Mouse (Mus musculus): ENCODE measurements around the gene Dnajc16. TPM values are rescaled to one million over a fixed set of nuclear protein-coding genes. Genes with fewer than 3 reads are reported as not detected.

Gene Dnajc16
- polyA plus RNA-seq, 1 experiment = 12.2 TPM

GRCm38 (mm10) chr4:141719304-141719703 is 71.4 kb downstream of the Dnajc16 start:
- TF ChIP-seq CTCF (IDR thresholded peaks at IDR 0.05; ENCODE audit: control insufficient read depth, insufficient read depth, insufficient replicate concordance, low read depth, low read length) = no peak
- TF ChIP-seq POLR2A (IDR thresholded peaks at IDR 0.05; ENCODE audit: control insufficient read depth, low read depth, low read length) = no peak
- H3K27ac ChIP-seq (ENCODE audit: control insufficient read depth, insufficient read depth, low read depth, low read length) = no peak overlapping the region
- peaks cover 5% of the 10 kb centered on the region for H3K4me1 ChIP-seq (ENCODE audit: control insufficient read depth, insufficient read depth, low read length)
- no peaks in the 10 kb centered on the region for H3K27me3 ChIP-seq (ENCODE audit: control insufficient read depth, insufficient read depth, low read length)
- no peak overlapping the region for H3K4me3 ChIP-seq (ENCODE audit: control insufficient read depth, low read depth, low read length)
- H3K36me3 ChIP-seq (ENCODE audit: control insufficient read depth, insufficient read depth, low read length) = no peaks in the 10 kb centered on the region

DNA sequence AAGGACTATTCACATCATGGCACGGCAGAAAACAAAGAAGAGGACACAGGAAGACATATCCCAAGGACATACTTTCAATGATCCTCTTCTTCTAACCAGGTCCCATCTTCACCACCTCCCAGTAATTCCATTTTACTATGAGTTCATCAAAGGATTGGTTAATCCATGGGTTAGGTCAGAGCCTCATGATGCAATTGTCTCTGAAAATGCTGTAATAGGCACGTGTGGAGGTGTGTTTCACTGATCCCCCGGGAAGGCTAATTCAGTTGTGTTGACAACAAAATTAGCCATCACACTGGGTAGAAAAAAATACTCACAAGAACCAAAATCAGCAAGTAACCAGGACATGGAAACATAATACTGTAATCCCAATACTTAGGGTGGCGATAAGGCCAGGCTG is 73.1 kb downstream of the Dnajc16 start:
- TF ChIP-seq CTCF (IDR thresholded peaks at IDR 0.05; ENCODE audit: control insufficient read depth, insufficient read depth, insufficient replicate concordance, low read depth, low read length) = no peak
- Histone ChIP-seq H3K36me3 (ENCODE audit: control insufficient read depth, insufficient read depth, low read length) (no peaks in the 10 kb centered on the region), H3K27me3 (ENCODE audit: control insufficient read depth, insufficient read depth, low read length) (no peaks in the 10 kb centered on the region), H3K4me3 (ENCODE audit: control insufficient read depth, low read depth, low read length) (no peak overlapping the region), H3K27ac (ENCODE audit: control insufficient read depth, insufficient read depth, low read depth, low read length) (no peak overlapping the region), H3K4me1 (ENCODE audit: control insufficient read depth, insufficient read depth, low read length) (peaks cover 1% of the 10 kb centered on the region; the same call in 1 of the 2 replicates)

DNA sequence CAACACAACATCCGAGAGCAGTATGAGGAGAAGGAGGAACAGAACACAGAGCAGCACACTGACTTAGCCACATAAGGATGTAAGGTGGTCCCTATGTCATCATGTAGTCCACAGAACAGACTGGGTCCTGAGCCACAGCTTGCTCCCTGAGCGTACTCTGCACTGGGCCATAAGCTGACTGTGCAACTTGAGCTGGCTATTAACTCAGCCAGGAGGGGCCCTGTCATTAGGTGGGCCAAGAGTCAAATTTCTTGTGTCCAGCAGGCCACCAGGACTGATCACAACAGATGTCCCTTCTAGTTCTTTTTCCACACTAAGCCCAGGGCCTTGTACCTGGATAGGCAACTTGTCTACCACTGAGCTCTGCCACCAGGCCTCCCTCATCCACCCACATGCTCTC is 75.7 kb downstream of the Dnajc16 start:
- Histone ChIP-seq H3K4me1 (ENCODE audit: control insufficient read depth, insufficient read depth, low read length) (no peaks in the 10 kb centered on the region), H3K36me3 (ENCODE audit: control insufficient read depth, insufficient read depth, low read length) (peaks cover 3% of the 10 kb centered on the region), H3K4me3 (ENCODE audit: control insufficient read depth, low read depth, low read length) (no peak overlapping the region), H3K27ac (ENCODE audit: control insufficient read depth, insufficient read depth, low read depth, low read length) (no peak overlapping the region), H3K27me3 (ENCODE audit: control insufficient read depth, insufficient read depth, low read length) (no peaks in the 10 kb centered on the region)
- no peak for TF ChIP-seq CTCF (IDR thresholded peaks at IDR 0.05; ENCODE audit: control insufficient read depth, insufficient read depth, insufficient replicate concordance, low read depth, low read length)
- TF ChIP-seq POLR2A (IDR thresholded peaks at IDR 0.05; ENCODE audit: control insufficient read depth, low read depth, low read length) = no peak

- Histone ChIP-seq H3K4me3 (ENCODE audit: control insufficient read depth, low read depth, low read length) (no peak overlapping the region), H3K27ac (ENCODE audit: control insufficient read depth, insufficient read depth, low read depth, low read length) (no peak overlapping the region), H3K27me3 (ENCODE audit: control insufficient read depth, insufficient read depth, low read length) (no peaks in the 10 kb centered on the region), H3K4me1 (ENCODE audit: control insufficient read depth, insufficient read depth, low read length) (no peaks in the 10 kb centered on the region), H3K36me3 (ENCODE audit: control insufficient read depth, insufficient read depth, low read length) (peaks cover 3% of the 10 kb centered on the region)
- TF ChIP-seq POLR2A (IDR thresholded peaks at IDR 0.05; ENCODE audit: control insufficient read depth, low read depth, low read length) = no peak
- no peak for TF ChIP-seq CTCF (IDR thresholded peaks at IDR 0.05; ENCODE audit: control insufficient read depth, insufficient read depth, insufficient replicate concordance, low read depth, low read length)
Measured at GRCm38 (mm10) chr4:141713598-141714142, 77.1 kb downstream of the Dnajc16 start.

DNA sequence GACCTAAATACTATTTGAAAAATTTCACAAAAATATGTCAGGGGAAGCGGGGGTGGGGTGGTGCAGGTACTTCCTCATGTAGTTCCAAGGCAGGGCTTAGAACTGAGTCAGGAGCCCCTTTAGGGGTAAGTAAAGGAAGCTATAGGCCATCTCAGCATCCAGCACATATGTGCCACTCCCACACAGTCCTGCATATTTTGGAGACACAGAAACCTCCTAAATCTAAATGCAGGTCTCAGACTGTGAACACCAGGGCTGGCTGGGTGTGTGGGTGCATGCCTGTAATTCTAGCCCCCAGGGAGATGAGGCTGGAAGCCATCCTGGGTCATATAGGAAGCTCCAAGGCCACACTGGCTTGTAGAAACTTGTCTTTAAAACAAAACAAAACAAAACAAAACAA is 79.5 kb downstream of the Dnajc16 start:
- no peaks in the 10 kb centered on the region for H3K27me3 ChIP-seq (ENCODE audit: control insufficient read depth, insufficient read depth, low read length)
- no peak for TF ChIP-seq CTCF (IDR thresholded peaks at IDR 0.05; ENCODE audit: control insufficient read depth, insufficient read depth, insufficient replicate concordance, low read depth, low read length)
- no peak for TF ChIP-seq POLR2A (IDR thresholded peaks at IDR 0.05; ENCODE audit: control insufficient read depth, low read depth, low read length)
- H3K4me3 ChIP-seq (ENCODE audit: control insufficient read depth, low read depth, low read length) = no peak overlapping the region
- no peak overlapping the region for H3K27ac ChIP-seq (ENCODE audit: control insufficient read depth, insufficient read depth, low read depth, low read length)
- H3K36me3 ChIP-seq (ENCODE audit: control insufficient read depth, insufficient read depth, low read length) = peaks cover 3% of the 10 kb centered on the region
- H3K4me1 ChIP-seq (ENCODE audit: control insufficient read depth, insufficient read depth, low read length) = no peaks in the 10 kb centered on the region

Other genes starting within 250 kb of the Dnajc16 start
- gene Fblim1, start 184.8 kb downstream of the Dnajc16 start, polyA plus RNA-seq (2012; rRNA removed) = 3.1 and 4.4 TPM in 2 replicates
- gene Tmem82, start 172.3 kb downstream of the Dnajc16 start, polyA plus RNA-seq (2012; rRNA removed) = 3.5 and 3.9 TPM in 2 replicates
- 2.2 and 2.9 TPM in 2 replicates for gene Slc25a34, start 167.1 kb downstream of the Dnajc16 start, polyA plus RNA-seq (2012; rRNA removed)
- 73.3 and 76.3 TPM in 2 replicates for gene Plekhm2, start 126.0 kb downstream of the Dnajc16 start, polyA plus RNA-seq (2012; rRNA removed)
- 3.6 and 4.1 TPM in 2 replicates for gene Rsc1a1, start 105.3 kb downstream of the Dnajc16 start, polyA plus RNA-seq (2012; rRNA removed)
- 4.1 and 5.2 TPM in 2 replicates for gene Ddi2, start 67.5 kb downstream of the Dnajc16 start, polyA plus RNA-seq (2012; rRNA removed)
- 0.07 TPM in 1 of 2 replicates, not detected in the other for gene Agmat, start 44.3 kb downstream of the Dnajc16 start, polyA plus RNA-seq (2012; rRNA removed)
- gene Casp9, start 2.7 kb upstream of the Dnajc16 start, polyA plus RNA-seq (2012; rRNA removed) = 7.8 and 8.0 TPM in 2 replicates
- gene Cela2a, start 35.2 kb upstream of the Dnajc16 start, polyA plus RNA-seq (2012; rRNA removed) = 6.2 and 6.5 TPM in 2 replicates
- 0.66 and 1.4 TPM in 2 replicates for gene Ctrc, start 55.4 kb upstream of the Dnajc16 start, polyA plus RNA-seq (2012; rRNA removed)
- 56.1 and 57.6 TPM in 2 replicates for gene Efhd2, start 84.0 kb upstream of the Dnajc16 start, polyA plus RNA-seq (2012; rRNA removed)
- 178 and 186 TPM in 2 replicates for gene Fhad1, start 224.2 kb upstream of the Dnajc16 start, polyA plus RNA-seq (2012; rRNA removed)